Mouse (Mus musculus) right cerebral cortex, postnatal 10 days (tissue): ENCODE data around the gene Nab2.
"Not testable (repeated sequence)": the region's sequence is repeated elsewhere in the genome, so short reads cannot be mapped to it uniquely, and the experiment has no call there.

Experiments used
- DNase-seq, 2 experiments: peaks; one replicate each; pipeline ENCODE4 v3.0.0; 2021; ENCODE audit warnings: low spot score in 2 of 2

Gene Nab2

GRCm38 (mm10) chr10:127674046-127674655 is 5.8 kb upstream of the Nab2 start:
- DNase-seq: no peak

- DNase-seq: no peak
Measured at GRCm38 (mm10) chr10:127671276-127671675, 2.9 kb upstream of the Nab2 start.

GRCm38 (mm10) chr10:127670185-127670584 is 1.8 kb upstream of the Nab2 start:
- DNase-seq: no peak

- DNase-seq: peak; percentile 85 to 92
Measured at GRCm38 (mm10) chr10:127669170-127669569, 802 bp upstream of the Nab2 start.

- DNase-seq: peak; percentile 86 to 90
Measured at GRCm38 (mm10) chr10:127667269-127668092, 887 bp downstream of the Nab2 start.

- peak; percentile 82 to 90 for DNase-seq
Measured at GRCm38 (mm10) chr10:127666501-127667268, 1.7 kb downstream of the Nab2 start, which contains the start of gene Nemp1. Gene Nemp1, plus strand, starts transcription at chr10:127666901.

GRCm38 (mm10) chr10:127665366-127666181 is 2.8 kb downstream of the Nab2 start:
- DNase-seq: peak in 1 of 2 experiments; percentile 37

GRCm38 (mm10) chr10:127664891-127665290 is 3.5 kb downstream of the Nab2 start:
- DNase-seq: no peak

DNA sequence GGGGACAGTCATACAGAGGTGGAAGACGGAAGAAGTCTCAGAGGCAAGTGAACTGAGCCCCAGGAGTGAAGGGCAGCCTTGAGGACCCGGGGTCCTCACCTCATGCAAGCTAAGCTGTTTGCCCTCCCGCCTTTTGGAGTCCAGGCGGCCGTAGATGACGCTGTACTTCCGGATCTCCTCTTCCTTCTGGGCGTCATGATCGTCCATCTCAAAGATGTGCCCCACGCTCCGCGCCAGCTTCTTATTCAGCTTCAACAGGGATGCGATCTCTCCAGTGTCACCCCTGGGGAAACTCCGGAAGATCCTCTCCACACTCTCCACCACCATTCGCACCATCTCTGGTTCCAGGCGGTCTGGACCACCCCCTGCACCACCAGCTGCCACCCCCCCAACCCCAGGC is 4.2 kb downstream of the Nab2 start:
- peak in 1 of 2 experiments; percentile 38 for DNase-seq

DNA sequence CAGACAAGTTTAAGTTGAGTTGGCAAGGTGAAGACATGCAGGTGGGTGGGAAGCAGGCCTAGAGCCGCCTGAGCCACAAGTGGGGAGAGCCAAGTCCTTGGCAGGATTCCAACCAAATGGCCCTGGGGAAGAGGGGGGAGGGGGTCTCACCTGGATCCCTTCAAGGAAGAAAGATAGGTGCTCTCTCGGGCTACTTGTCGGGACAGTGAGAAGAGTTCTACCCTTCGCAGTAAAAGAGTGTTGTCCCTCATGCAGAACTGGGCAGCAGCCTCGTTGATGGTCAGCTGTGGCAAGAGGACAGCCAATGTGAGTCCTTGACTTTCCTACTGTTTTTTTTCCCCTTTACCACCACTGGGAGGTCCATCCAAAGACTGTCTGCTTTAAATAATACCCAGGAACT is 4.8 kb downstream of the Nab2 start:
- no peak for DNase-seq

DNA sequence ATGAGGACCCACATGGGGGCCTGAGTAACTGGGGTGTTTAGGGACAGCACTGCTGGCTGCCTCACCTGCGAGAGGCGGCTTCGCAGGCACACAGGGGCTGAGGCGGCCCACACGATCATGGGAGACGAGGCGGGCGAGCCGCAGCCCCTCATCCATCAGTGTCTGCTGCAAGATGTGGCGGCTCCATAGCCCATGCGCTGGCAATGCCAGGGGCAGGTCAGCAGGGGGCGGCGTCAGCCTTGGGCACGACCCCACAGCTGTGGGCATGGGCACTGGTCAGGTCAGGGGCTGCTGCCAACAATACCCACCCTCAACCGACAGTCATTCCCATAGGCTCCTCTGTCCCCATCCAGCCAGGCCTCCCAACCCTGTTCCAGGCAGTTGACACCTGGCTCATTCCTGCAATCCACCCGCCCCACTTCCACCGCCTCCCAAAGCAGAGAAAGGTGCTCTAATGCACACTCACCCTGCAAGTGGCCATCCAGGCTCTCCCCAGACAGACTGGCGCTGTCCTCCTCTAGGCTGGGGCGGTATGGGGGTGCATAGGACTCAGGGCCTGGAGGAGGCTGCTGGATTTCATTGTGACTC is 5.6 kb downstream of the Nab2 start:
- peak in 1 of 2 experiments; percentile 61 for DNase-seq

GRCm38 (mm10) chr10:127661915-127662663 is 6.3 kb downstream of the Nab2 start:
- peak; percentile 76 to 78 for DNase-seq

GRCm38 (mm10) chr10:127661291-127661914 is 7.0 kb downstream of the Nab2 start:
- peak in 1 of 2 experiments; percentile 35 for DNase-seq

DNA sequence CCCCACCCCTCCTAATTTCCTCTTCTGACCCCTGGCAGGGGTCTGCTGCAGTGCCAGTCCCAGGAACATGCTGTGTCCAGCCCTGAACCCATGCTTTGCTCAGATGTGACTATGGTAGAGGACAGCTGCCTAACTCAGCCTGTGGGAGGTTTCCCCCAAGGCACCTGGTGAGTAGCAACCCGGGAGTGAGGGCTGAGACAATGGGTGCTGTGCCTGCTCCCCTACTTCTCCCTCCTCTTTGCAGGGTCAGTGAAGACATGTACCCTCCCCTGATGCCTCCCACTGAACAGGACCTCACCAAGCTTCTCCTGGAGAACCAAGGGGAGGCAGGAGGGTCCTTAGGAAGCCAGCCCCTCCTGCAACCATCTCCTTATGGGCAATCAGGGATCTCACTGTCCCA is 8.8 kb downstream of the Nab2 start:
- DNase-seq: no peak

DNA sequence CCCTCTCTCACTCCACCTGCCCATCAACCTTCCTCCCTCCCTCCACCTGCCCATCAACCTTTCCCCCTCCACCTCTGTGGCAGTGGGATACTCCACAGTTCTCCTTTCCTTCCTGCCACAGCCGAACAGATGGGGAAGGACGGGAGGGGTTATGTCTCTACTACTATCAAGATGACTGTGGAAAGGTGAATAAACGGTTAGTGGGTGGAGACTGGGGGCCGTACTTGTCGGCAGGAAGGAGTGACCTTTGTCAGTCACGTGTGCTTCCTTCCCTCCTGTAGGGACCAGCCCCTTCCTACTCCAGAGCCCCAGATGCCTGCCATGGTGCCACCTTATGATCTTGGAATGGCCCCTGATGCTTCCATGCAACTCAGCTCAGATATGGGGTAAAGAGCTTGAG is 10.3 kb downstream of the Nab2 start:
- DNase-seq: no peak

- DNase-seq: not testable (repeated sequence)
Measured at GRCm38 (mm10) chr10:127657617-127658016, 10.8 kb downstream of the Nab2 start.

DNA sequence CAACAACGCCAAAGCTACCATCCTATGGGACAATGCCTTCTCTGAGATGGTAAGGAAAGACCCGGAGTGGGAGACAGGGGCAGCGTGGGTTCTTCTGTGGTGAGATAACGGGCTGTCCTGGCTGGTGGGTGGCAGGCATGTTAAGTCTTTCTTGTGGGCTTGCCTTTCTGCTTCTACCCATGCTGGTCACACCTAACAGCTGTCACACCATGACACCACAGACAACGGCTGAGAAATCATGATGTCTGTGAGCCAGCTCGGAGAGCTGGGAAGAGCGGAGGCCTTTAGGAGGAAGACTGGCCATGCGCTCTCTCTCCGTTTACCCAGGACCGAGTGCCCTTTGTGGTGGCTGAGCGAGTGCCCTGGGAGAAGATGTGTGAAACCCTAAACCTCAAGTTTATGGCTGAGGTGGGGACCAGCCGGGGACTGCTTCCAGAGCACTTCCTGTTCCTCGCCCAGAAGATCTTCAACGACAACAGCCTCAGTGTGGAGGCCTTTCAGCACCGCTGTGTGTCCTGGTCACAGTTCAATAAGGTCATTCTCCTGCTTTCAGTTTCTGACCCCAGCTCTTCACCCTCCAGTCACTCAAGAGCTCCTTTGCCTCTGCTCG is 13.3 kb downstream of the Nab2 start:
- no peak for DNase-seq

GRCm38 (mm10) chr10:127652906-127653638 is 15.3 kb downstream of the Nab2 start:
- DNase-seq: no peak

DNA sequence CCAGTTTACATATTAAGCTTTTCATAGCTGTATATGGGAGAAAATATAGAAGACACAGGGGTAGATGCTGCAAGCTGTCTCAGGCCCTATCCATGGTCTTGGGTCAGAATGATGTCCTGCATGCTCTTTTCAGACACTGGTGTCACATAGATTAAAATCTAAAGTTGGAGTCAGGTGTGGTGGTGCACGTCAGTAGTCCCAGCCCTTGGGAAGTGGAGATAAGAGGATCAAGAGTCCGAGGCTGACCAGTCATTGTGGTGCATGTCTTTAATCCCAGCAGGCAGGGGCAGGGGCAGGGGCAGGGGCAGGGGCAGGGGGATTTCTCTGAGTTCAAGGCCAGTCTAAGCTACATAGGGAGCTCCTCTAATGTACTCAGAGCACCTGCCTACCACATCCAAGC is 22.6 kb downstream of the Nab2 start:
- DNase-seq: no peak
